8 mouse cellular contexts compared by ENCODE assay signal in genomic region chr5:96964062-96965028, GRCm38 (mm10). TPM values are rescaled to one million over a fixed set of nuclear protein-coding genes. Genes with fewer than 3 reads are reported as not detected.
DNase-seq lines count a peak whose midpoint lies in the region; ATAC-seq lines count a peak whose summit lies in the region.

No protein-coding gene starts in this region.

- H3K36me3 ChIP-seq in neural tube, embryonic 13.5 days: no peaks in the 10 kb centered on the region

- H3K4me3 ChIP-seq in neural tube, embryonic 13.5 days: peak overlapping the region; percentile 8; the same call in 1 of the 2 replicates

- H3K27me3 ChIP-seq in neural tube, embryonic 13.5 days: no peaks in the 10 kb centered on the region

- peak; percentile 5 for DNase-seq in cerebellum, adult 9-10 months
- DNase-seq in Muller cell, postnatal 12 days (ENCODE audit: inconsistent ontology term): peak; percentile 67
- DNase-seq in kidney, postnatal 36 days: peak; percentile 68 to 79
- DNase-seq in right cerebral cortex, adult 18-20 months: no peak
- no peak for DNase-seq in frontal cortex, postnatal 14 days (ENCODE audit: low spot score in 2 of 2)

- H3K27ac ChIP-seq in neural tube, embryonic 13.5 days (replicated peaks): no peak overlapping the region

- WGBS in neural tube, embryonic 13.5 days: 2% methylated on average over 14 of the region's 14 CpGs

- H3K9ac ChIP-seq in neural tube, embryonic 13.5 days: 0 out of 2 replicates have a peak overlapping the region, but pooled peaks have one; percentile 31

- H3K9me3 ChIP-seq in neural tube, embryonic 13.5 days: no peaks in the 10 kb centered on the region

- ATAC-seq in cerebellum, adult (ENCODE audit: insufficient number of reproducible peaks, low FRiP score, low TSS enrichment): no peak
- ATAC-seq in granulocyte monocyte progenitor cell, adult 5-6 weeks (replicated peaks; ENCODE audit: poor library complexity, severe bottlenecking): peak; percentile 35; the same call in 1 of the 2 replicates
- no peak for ATAC-seq in neural tube, embryonic 13.5 days (ENCODE audit: low read depth)

- peaks cover 8% of the 10 kb centered on the region for H3K4me1 ChIP-seq in neural tube, embryonic 13.5 days (replicated peaks)

- peak overlapping the region; percentile 42 for H3K4me2 ChIP-seq in neural tube, embryonic 13.5 days

RNA-seq across cellular contexts. Expression of gene Bmp2k, which starts 33.1 kb away (rescaled TPM):
- 23.5 and 25.2 TPM in 2 replicates for total RNA-seq in granulocyte monocyte progenitor cell, adult 5-6 weeks (2014; fragmentation: Nextera tagmentation)
- 16.2 and 18.1 TPM in 2 replicates for total RNA-seq in granulocyte monocyte progenitor cell, adult 5-6 weeks (2017)
- polyA plus RNA-seq in neural tube, embryonic 13.5 days (2015; fragmentation: Nextera tagmentation; extraction: Ambion mirVana): 9.2 and 9.9 TPM in 2 replicates

Comparison
In these comparisons a context has a peak if more than half of its experiments do, and no peak if none do; other contexts are left out.
1. DNase-seq: peak in cerebellum, adult 9-10 months (single experiment), Muller cell, postnatal 12 days (single experiment) and kidney, postnatal 36 days (2 of 2); none in right cerebral cortex, adult 18-20 months (single experiment) and frontal cortex, postnatal 14 days (0 of 2).